Mouse (Mus musculus) heart, adult 9 months (tissue): ENCODE data around the gene Col25a1.

Experiments used
- DNase-seq, 2 experiments: peaks; one replicate each; pipeline ENCODE4 v3.0.0; 2022; ENCODE audit warnings: low spot score in 2 of 2

Gene Col25a1

GRCm38 (mm10) chr3:130242647-130243296, 111.5 kb downstream of the Col25a1 start:
- DNase-seq, result no peak

GRCm38 (mm10) chr3:130252355-130252754, 121.1 kb downstream of the Col25a1 start:
- DNase-seq, result no peak

DNA sequence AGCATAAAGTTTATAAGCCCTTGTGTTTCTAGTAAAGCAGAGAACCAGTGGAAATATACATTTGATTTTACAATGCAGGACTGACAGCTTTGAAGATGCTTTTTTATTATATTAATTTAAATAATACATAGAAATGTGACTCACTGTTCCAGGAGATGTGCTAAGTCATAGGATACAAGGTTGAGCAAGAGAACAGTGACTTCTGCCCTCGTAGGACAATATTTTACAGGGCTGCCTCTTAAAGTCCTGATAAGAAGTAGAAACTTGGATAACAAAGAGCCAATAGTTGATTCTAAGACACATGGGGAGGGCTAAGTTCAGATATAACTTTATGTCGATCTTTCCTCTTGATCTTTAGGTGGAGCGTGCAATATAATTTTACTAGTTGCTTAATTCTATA, 124.8 kb downstream of the Col25a1 start:
- DNase-seq, result no peak

- no peak for DNase-seq
Measured at GRCm38 (mm10) chr3:130256610-130257009, 125.3 kb downstream of the Col25a1 start.

- DNase-seq, result no peak
Measured at GRCm38 (mm10) chr3:130259670-130260069, 128.4 kb downstream of the Col25a1 start.

GRCm38 (mm10) chr3:130260316-130260715, 129.0 kb downstream of the Col25a1 start:
- DNase-seq, result no peak

DNA sequence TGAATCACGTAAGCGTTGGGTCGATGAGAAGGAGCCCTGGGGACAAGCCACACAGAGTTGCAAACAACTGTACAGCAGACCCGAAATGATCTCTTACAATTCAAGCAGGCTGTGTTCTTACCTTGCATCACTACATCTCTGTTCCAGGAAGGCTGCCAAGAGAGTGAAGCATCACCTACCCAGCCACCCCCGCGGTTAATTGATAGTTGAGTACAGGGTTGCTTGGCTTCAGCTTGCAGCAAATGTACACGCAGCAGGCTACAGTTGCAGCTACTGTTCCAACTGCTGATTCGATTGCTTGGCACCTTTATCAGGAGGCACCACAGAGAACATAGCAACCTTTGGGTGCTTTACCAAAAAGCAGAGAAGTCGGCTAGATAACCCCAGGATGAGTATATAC, 133.8 kb downstream of the Col25a1 start:
- no peak for DNase-seq

GRCm38 (mm10) chr3:130270509-130270908, 139.2 kb downstream of the Col25a1 start:
- DNase-seq, result no peak

GRCm38 (mm10) chr3:130273949-130274348, 142.6 kb downstream of the Col25a1 start:
- no peak for DNase-seq

- DNase-seq, result no peak
Measured at GRCm38 (mm10) chr3:130278298-130279050, 147.2 kb downstream of the Col25a1 start.

GRCm38 (mm10) chr3:130283011-130283760, 151.9 kb downstream of the Col25a1 start:
- DNase-seq, result peak in 1 of 2 experiments; percentile 4

DNA sequence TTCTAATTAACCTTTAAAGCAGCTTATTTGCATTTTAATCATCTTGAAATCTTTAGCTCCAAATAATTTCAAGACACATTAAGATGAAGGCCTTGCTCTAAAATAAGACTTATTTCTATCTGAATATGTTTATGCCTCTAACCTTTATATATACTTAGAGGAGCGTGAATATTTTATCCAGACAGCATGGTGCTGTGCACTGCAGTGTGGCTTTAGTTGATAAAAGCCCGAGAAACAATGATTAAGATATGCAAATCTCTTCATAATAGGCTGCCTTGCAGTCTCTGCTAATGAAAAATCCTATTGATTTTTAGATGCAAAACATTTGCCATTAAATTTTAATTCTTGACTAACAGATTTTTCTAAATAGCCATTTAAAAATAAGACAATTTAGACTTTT, 156.8 kb downstream of the Col25a1 start:
- DNase-seq, result no peak

GRCm38 (mm10) chr3:130288756-130289155, 157.5 kb downstream of the Col25a1 start:
- no peak for DNase-seq

- DNase-seq, result no peak
Measured at GRCm38 (mm10) chr3:130289220-130289619, 157.9 kb downstream of the Col25a1 start.

GRCm38 (mm10) chr3:130290175-130290574, 158.9 kb downstream of the Col25a1 start:
- no peak for DNase-seq

GRCm38 (mm10) chr3:130290672-130291071, 159.4 kb downstream of the Col25a1 start:
- no peak for DNase-seq

DNA sequence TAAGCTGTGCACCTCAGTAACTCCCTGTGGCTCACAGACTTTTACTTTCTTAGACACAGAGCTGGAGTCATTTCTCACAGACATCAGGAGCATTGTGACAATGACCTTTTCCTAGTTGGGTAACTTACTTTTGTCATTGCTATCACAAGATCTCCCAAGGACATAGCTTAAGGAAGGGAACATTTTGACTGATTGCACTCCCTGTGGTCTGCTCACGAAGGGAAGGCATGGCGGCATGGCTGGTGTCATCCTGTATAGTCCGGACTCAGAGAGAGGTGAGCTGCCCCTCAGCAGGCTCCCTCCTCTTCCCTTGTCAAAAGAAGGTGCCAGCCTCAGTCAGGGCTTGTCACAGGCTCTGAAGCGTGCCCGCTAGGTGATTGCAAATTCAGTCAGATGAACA, 160.6 kb downstream of the Col25a1 start:
- no peak for DNase-seq

DNA sequence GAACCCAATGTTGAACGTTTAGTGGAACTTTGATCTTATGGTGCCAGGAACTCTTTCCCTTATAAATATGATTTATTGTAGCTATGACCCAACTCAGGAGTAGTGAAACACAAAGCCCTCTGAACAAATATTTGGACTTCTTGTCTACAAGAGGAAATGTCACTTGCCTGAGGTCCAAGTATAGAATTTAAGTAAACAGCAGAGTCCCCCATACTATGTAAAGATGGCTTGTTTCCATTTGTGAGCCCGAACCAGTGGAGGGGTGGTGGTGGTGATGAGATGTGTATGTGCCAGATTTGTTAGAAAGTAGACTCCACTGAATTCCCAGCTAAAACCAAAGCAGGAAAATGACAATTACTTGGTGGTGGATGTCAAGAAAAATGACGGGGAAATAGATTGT, 169.2 kb downstream of the Col25a1 start:
- no peak for DNase-seq

GRCm38 (mm10) chr3:130303597-130303996, 172.3 kb downstream of the Col25a1 start:
- DNase-seq, result no peak

GRCm38 (mm10) chr3:130304827-130305226, 173.5 kb downstream of the Col25a1 start:
- no peak for DNase-seq

DNA sequence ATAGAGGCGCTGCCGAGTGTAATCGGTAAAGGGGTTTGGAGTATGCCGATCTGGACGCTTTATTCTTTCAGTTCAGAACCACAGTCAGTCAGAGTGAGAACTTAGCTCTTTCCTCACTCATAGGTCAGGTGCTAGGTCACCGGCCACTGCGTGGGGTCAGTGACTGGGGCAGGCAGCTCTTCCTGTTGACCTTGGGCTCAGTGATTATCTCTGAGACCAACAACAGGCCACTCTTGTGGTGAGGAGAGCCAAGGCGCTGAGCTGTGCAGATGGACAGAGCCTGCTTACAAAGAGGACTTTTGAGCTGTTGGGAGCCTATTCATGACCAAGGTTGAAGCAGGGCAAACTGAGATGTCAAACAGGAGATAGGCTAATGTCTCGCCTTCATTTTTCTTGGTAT, 174.4 kb downstream of the Col25a1 start:
- no peak for DNase-seq

DNA sequence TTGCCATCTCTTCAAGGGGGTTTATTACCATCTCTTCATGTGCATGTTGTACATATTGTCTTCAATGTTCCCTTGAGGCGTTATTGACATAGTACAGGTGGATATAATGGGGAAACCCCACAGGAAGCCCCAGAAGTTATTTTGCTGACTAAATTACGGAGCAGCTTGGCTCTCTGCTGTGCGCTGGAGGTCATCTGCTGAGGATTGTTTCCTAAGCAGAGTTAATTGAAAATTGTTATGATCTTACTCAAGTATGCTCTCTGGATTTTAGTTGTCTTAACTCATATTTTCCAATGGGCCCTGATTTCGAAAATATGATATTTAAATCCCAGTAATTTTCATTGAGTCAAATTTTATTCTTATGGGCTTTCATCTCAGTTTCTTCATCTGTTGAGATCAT, 178.0 kb downstream of the Col25a1 start:
- DNase-seq, result no peak
